ENCODE assay signal across 19 mouse cellular contexts in genomic region chr13:14327252-14327651, GRCm38 (mm10).
A peak's percentile ranks its signal among the peaks of the same experiment; 100 is the strongest.
DNase-seq lines count a peak whose midpoint lies in the region; ATAC-seq and TF ChIP-seq lines count a peak whose summit lies in the region.
"Had no signal": no experiment of that assay in that cellular context is flagged by ENCODE, and none has a peak within 500 bp of the region (broad histone marks: within the 10 kb centered on the region; RNA-seq: fewer than 3 reads in every experiment).

No protein-coding gene starts in this region.

- no peak overlapping the region for H3K4me3 ChIP-seq in liver, embryonic 13.5 days (replicated peaks)
- H3K4me3 ChIP-seq in liver, embryonic 12.5 days, result no peak overlapping the region
- no peak overlapping the region for H3K4me3 ChIP-seq in liver, embryonic 14.5 days (ENCODE audit: insufficient read depth in 1 of 2, low read depth in 2 of 2, low read length in 2 of 2)

- no peaks in the 10 kb centered on the region for H3K4me1 ChIP-seq in liver, embryonic 13.5 days (replicated peaks)
- no peaks in the 10 kb centered on the region for H3K4me1 ChIP-seq in liver, embryonic 12.5 days
- H3K4me1 ChIP-seq in liver, embryonic 14.5 days (replicated peaks; ENCODE audit: control insufficient read depth in 2 of 2, insufficient read depth in 2 of 2, low read length in 1 of 2), result no peaks in the 10 kb centered on the region

- H3K9ac ChIP-seq in liver, embryonic 13.5 days, result no peak overlapping the region
- H3K9ac ChIP-seq in liver, embryonic 12.5 days, result no peak overlapping the region
- no peak overlapping the region for H3K9ac ChIP-seq in liver, embryonic 14.5 days (replicated peaks)

- WGBS in liver, embryonic 13.5 days (ENCODE audit: insufficient replicate concordance), result 81% methylated on average over 1 of the region's 1 CpGs
- 91% methylated on average over 1 of the region's 1 CpGs for WGBS in liver, embryonic 12.5 days (ENCODE audit: insufficient replicate concordance)
- 81% methylated on average over 1 of the region's 1 CpGs for WGBS in liver, embryonic 14.5 days (ENCODE audit: insufficient replicate concordance)

- no peak overlapping the region for H3K27ac ChIP-seq in liver, embryonic 13.5 days
- H3K27ac ChIP-seq in liver, embryonic 12.5 days, result no peak overlapping the region
- H3K27ac ChIP-seq in liver, embryonic 14.5 days, result no peak overlapping the region

- peak; percentile 53; the same call in 1 of the 2 replicates for ATAC-seq in liver, embryonic 13.5 days (ENCODE audit: low read depth)
- ATAC-seq in liver, embryonic 12.5 days, result no peak
- ATAC-seq in liver, embryonic 14.5 days (ENCODE audit: insufficient read depth), result peak; percentile 55; the same call in 1 of the 2 replicates
- ATAC-seq: activated CD4-positive, CD25-positive, alpha-beta regulatory T cell, adult 4 months; CD4-positive, CD25-positive, alpha-beta regulatory T cell, adult 4 months; Patski had no signal

- no peak overlapping the region for H3K4me2 ChIP-seq in liver, embryonic 13.5 days
- H3K4me2 ChIP-seq in liver, embryonic 12.5 days, result no peak overlapping the region
- no peak overlapping the region for H3K4me2 ChIP-seq in liver, embryonic 14.5 days (ENCODE audit: low read depth)

- no peaks in the 10 kb centered on the region for H3K27me3 ChIP-seq in liver, embryonic 13.5 days
- H3K27me3 ChIP-seq in liver, embryonic 12.5 days (replicated peaks), result no peaks in the 10 kb centered on the region
- no peaks in the 10 kb centered on the region for H3K27me3 ChIP-seq in liver, embryonic 14.5 days (ENCODE audit: control insufficient read depth, insufficient read depth, low read length)
- H3K27me3 ChIP-seq: CH12.LX, Patski had no signal

- DNase-seq in liver, embryonic 13.5 days, result no peak
- no peak for DNase-seq in liver, embryonic 14.5 days (ENCODE audit: low read depth in 3 of 3, low spot score in 3 of 3)
- no peak for DNase-seq in liver
- DNase-seq: adrenal gland, adult 2 months; adrenal gland, adult 8-10 months; adrenal gland, postnatal 10 days; adrenal gland, postnatal 14 days; adrenal gland, postnatal 25 days; adrenal gland, postnatal 36 days; B cell, adult 2 months; cerebellum, adult 11 months; cerebellum, adult 11-12 months; cerebellum, adult 18-20 months had no signal

- H3K9me3 ChIP-seq in liver, embryonic 13.5 days (replicated peaks), result no peaks in the 10 kb centered on the region
- H3K9me3 ChIP-seq in liver, embryonic 12.5 days (replicated peaks), result no peaks in the 10 kb centered on the region
- H3K9me3 ChIP-seq in liver, embryonic 14.5 days (ENCODE audit: control insufficient read depth, low read length), result no peaks in the 10 kb centered on the region
- H3K9me3 ChIP-seq: G1E had no signal

- no peak for TF ChIP-seq EP300 in liver, embryonic 14.5 days (IDR thresholded peaks at IDR 0.05; ENCODE audit: low read depth)

- no peaks in the 10 kb centered on the region for H3K36me3 ChIP-seq in liver, embryonic 13.5 days
- no peaks in the 10 kb centered on the region for H3K36me3 ChIP-seq in liver, embryonic 12.5 days
- H3K36me3 ChIP-seq in liver, embryonic 14.5 days (replicated peaks; ENCODE audit: control insufficient read depth, insufficient read depth, low read depth), result no peaks in the 10 kb centered on the region

- no peak for TF ChIP-seq CTCF in liver, embryonic 14.5 days (IDR thresholded peaks at IDR 0.05; ENCODE audit: low read depth)
